Mouse (Mus musculus): Measurements from ENCODE around the gene Kdm6b.

Gene Kdm6b

DNA sequence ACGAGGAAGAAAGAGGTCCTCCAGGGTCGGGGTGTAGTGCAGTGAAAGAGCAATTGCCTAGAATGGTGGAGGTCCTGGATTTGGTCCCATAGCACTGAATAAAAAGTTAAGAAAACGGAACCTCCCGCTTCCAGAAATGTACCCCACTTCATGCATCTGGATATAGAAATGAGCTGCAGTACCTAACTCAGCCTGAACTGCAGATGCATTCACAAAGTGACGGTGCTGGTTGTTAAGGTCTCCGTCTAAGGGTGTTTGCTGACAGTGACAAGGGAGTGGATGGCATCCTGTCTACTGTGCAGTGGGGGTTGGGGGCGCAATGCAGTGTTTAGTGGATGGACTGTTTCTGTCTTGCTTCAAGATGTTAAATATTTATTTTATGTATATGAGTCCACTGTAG is 26.7 kb downstream of the Kdm6b start:
- DNase-seq: no peak

- peak; percentile 78 for DNase-seq
Measured at GRCm38 (mm10) chr11:69384979-69385378, 28.5 kb downstream of the Kdm6b start.

- peak; percentile 17 for DNase-seq
Measured at GRCm38 (mm10) chr11:69382478-69383105, 30.9 kb downstream of the Kdm6b start.

- DNase-seq: no peak
Measured at GRCm38 (mm10) chr11:69381356-69381755, 32.1 kb downstream of the Kdm6b start.

GRCm38 (mm10) chr11:69379600-69379999 is 33.9 kb downstream of the Kdm6b start:
- no peak for DNase-seq

DNA sequence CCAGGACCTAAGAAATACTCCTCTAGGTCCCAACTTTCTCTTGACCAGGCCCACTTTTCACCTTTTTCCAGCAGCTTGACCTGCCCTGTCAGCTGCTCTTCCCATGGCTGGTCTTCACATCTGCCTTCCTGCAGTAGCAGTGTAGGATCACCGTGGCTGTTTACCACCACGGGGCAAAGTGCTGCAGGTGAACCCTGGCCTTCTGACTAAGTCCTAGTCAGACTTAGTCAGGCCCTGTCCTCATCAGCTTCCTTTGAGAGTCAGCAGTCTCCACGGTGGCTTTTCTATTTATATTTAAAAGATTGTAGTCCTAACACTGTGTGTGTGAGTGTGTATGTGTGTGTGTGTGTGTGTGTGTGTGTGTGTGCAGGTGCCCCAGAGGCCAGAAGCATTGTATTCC is 35.7 kb downstream of the Kdm6b start:
- peak; percentile 64 for DNase-seq

GRCm38 (mm10) chr11:69375646-69376045 is 37.8 kb downstream of the Kdm6b start:
- no peak for DNase-seq

- no peak for DNase-seq
Measured at GRCm38 (mm10) chr11:69373223-69373965, 40.1 kb downstream of the Kdm6b start.

DNA sequence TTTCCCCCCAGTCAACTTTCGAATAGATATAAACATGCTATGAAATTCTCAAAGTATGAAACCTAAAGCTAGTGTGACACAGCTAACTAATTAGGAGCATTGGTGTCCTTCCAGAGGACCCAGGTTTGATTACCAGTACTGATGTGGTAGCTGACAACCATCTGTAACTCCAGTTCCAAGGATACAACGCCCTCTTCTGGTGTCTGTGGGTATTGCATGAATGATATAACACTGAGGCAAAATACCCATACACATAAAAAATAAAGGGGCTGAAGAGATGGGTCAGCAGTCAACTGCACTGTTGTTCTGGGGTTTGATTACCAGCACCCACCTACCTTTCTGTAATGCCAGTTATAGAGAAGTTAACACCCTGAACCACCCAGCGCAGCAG is 40.7 kb downstream of the Kdm6b start:
- no peak for DNase-seq

DNA sequence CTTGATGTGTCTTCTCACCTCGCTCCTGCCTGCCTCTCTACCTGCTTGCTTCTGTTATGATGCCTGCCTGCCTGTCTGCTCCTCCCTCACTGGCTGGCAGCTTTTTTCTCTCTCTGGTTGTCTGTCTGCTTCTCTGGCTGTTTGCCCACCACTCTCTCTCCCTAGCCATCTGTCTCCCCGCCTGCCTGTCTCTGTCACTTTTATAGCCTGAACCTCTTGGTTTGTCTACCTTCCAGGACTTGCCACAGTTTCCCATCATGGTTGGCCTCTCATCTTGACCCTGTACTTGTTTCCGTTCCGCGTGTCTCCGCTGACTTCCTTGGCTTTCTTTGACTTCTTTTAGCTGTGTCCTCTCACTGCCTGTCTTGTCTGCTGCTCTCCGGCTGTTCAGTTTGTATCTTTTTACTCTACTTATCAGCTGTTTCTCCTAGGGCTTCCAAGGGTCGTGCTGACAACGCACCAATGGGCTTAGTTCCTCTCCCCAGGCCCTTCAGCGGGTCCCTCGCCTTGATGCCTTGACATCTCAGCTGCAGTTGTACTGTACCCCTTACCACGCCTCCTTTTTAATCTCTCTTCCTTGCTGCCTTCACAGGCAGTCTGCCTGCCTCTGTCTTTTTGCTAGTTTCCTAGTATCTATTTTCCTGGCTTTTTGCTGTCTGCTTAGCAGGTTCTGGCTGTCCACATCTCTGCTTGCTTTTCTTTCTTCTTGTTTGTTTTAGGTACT is 41.3 kb downstream of the Kdm6b start:
- DNase-seq: no peak

DNA sequence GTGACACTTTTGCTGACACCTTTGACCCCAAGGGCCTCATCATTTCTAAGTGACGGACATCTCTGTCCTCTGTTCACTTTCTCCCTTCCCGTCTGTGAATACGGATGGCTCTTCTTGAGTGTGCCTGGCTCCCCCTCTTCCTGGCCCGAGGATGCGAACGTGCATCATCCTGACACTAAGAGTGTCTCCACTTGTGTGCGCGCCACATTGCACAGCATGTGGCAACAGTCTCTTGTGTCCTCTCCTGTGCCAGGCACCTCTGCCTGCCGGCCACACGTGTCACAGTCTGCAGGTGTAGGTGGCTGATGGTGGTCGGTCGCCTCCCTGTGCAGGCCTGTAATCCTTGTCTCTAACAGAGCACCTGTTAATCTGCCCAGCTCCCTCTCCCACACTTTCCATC is 41.9 kb downstream of the Kdm6b start:
- no peak for DNase-seq

GRCm38 (mm10) chr11:69370817-69371215 is 42.7 kb downstream of the Kdm6b start:
- DNase-seq: no peak

DNA sequence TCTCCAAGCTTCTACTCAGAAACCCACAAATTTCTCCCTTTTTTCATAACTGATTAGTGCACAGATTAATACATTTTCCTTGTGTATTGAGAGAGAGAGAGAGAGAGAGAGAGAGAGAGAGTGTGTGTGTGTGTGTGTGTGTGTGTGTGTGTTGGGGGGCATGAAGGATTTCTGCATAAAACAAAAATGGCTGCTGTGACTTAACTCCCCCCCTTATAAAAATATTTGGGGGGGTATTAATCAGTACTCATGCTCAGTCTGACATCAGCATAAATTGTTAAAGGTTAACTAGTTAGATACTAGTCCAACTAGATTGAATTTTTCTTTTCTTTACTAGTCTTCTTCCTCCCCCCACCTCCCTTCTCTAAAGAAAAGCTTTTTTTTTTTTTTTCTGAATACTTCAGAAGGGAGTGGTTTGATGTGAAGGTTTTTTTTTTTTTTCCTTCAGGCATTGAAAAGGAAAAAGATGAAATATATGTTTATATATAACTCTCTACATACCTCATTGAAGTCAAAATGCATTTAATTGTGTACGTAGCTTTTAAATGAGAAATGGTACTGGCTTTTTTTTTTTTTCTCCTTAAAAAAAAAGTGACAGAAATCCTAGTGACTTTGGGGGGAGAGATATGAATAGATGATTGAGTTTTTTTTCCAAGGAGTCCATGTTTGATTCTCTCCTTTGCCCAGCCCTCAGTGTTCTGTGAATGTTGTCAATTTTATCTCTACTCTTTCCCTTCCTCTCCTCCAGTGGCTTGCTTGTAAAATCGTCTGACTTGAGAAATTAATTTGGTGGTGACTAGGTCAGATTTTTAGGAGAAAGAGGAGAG is 43.3 kb downstream of the Kdm6b start:
- no peak for DNase-seq

- no peak for DNase-seq
Measured at GRCm38 (mm10) chr11:69369215-69369989, 44.1 kb downstream of the Kdm6b start, which contains the start of gene Chd3. Gene Chd3 (minus strand): TSS chr11:69369406.

- DNase-seq: peak; percentile 62
Measured at GRCm38 (mm10) chr11:69368356-69369214, 44.9 kb downstream of the Kdm6b start.

DNA sequence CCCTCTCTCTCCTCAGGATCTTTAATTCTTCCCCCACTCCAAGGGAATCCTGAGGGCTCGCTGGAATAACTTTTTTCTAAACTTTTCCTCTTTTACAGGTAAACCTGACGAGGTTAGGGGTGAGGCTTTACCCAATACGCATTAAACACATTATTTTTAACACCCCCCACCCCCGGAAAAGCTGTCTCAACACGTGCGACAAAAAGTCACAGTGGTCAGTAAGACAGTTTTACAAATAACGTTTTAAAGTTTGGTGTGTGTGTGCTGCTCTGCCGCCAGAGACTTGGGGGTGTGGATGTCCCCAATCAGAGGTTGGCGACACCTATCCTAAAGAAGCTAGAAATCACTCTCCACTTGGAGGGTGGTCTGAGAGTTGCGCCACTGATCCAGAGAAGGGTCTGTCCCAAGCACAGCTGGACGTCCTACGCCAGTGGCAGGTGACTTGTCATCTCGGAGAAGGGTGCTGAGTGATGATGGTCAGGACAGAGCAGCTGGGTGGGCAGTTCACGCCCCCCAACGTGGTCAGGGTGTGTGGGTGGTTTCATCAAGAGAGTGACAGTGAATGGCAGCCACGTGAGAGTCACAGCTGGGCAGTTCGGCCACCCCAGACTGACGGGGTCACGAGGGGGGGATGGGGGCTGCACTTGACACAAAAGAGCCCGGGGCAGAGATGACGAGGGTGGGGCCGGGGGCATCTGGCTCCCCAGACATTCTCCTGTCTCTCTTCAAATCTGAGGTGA is 45.7 kb downstream of the Kdm6b start:
- peak; percentile 54 for DNase-seq

GRCm38 (mm10) chr11:69366855-69367615 is 46.4 kb downstream of the Kdm6b start:
- DNase-seq: peak; percentile 51

GRCm38 (mm10) chr11:69366157-69366854 is 47.2 kb downstream of the Kdm6b start:
- DNase-seq: peak; percentile 96

DNA sequence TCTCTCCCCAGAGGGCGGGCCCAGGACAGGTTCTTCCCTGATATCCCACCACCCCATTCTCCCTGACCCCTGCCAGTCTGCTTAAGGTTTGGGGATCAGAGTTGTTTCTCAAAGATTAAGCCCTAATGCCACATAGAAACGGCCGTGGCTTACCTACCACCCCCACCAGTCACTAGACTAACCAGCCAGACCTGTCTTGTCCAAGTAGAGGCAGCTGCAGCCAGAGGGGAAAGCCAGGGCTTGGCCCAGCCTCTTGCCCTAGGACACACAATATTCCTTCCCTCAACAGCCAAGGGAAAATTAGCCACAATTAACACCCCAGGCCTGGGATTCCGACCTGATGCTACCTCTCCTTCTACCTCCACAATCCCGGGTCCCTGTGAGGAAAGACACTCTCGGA is 47.8 kb downstream of the Kdm6b start:
- no peak for DNase-seq

Data from kidney, adult 18-20 months (tissue).